Mouse (Mus musculus) CD4-positive, CD25-positive, alpha-beta regulatory T cell, adult 9 weeks (primary cell): Measurements from ENCODE around the gene H2al2c. TPM values are rescaled to one million over a fixed set of nuclear protein-coding genes. Genes with fewer than 3 reads are reported as not detected.

Experiments
- polyA plus RNA-seq: library from polyadenylated mRNA; unstranded; fragments of 100-300 nt; shearing (Covaris generic); gene quantifications from one replicate; pipeline ENCODE4 v1.2.1, GENCODE M21; 2017

The H2al2c gene
- polyA plus RNA-seq, result not detected

GRCm38 (mm10) chrY:2598799-2599198, at the start of gene H2al2c:
Gene H2al2c, plus strand, starts transcription at chrY:2599099.

Other genes with a start within 250 kb of the H2al2c start
- gene Sry, start 64.6 kb downstream of the H2al2c start, polyA plus RNA-seq, result not detected
- not detected for gene H2al2b, start 121.6 kb downstream of the H2al2c start, polyA plus RNA-seq
- not detected for gene Gm4064, start 197.1 kb downstream of the H2al2c start, polyA plus RNA-seq
- gene Rbmy, start 231.6 kb downstream of the H2al2c start, polyA plus RNA-seq, result not detected
- gene Gm10256, start 231.6 kb downstream of the H2al2c start, polyA plus RNA-seq, result not detected